Comparison of ENCODE assay signal across 16 mouse cellular contexts in genomic region chr12:70873544-70873943, GRCm38 (mm10). TPM values are rescaled to one million over a fixed set of nuclear protein-coding genes. Genes with fewer than 3 reads are reported as not detected.
A peak's percentile ranks its signal among the peaks of the same experiment; 100 is the strongest.
DNase-seq lines count a peak whose midpoint lies in the region; ATAC-seq and TF ChIP-seq lines count a peak whose summit lies in the region.
"Had no signal": no experiment of that assay in that cellular context is flagged by ENCODE, and none has a peak within 500 bp of the region (broad histone marks: within the 10 kb centered on the region; RNA-seq: fewer than 3 reads in every experiment).

No protein-coding gene starts in this region.

- TF ChIP-seq POLR2A in thymus, adult 2 months (IDR thresholded peaks at IDR 0.05; ENCODE audit: control insufficient read depth, extremely low read depth, insufficient read depth, low read length, poor library complexity) = no peak

- WGBS in forebrain, embryonic 16.5 days = 84% methylated on average over 6 of the region's 6 CpGs
- WGBS in forebrain, embryonic 14.5 days = 88% methylated on average over 6 of the region's 6 CpGs
- 53% methylated on average over 6 of the region's 6 CpGs for WGBS in intestine, embryonic 16.5 days
- 62% methylated on average over 6 of the region's 6 CpGs for WGBS in intestine, postnatal 0 days
- 4% methylated on average over 6 of the region's 6 CpGs for WGBS in thymus, adult 2 months

- H3K27me3 ChIP-seq in forebrain, embryonic 16.5 days (replicated peaks; ENCODE audit: control insufficient read depth, insufficient read depth, low read length) = no peaks in the 10 kb centered on the region
- no peaks in the 10 kb centered on the region for H3K27me3 ChIP-seq in forebrain, embryonic 14.5 days (replicated peaks; ENCODE audit: control insufficient read depth, insufficient read depth, low read length)
- no peaks in the 10 kb centered on the region for H3K27me3 ChIP-seq in intestine, embryonic 16.5 days (replicated peaks; ENCODE audit: control insufficient read depth, insufficient read depth, low read length)
- no peaks in the 10 kb centered on the region for H3K27me3 ChIP-seq in intestine, postnatal 0 days (replicated peaks; ENCODE audit: control insufficient read depth, insufficient read depth, low read length)
- H3K27me3 ChIP-seq in thymus, adult 2 months (ENCODE audit: control insufficient read depth, insufficient read depth, low read length) = no peaks in the 10 kb centered on the region
- H3K27me3 ChIP-seq: embryonic facial prominence, embryonic 12.5 days; megakaryocyte, embryonic 14.5 days; Patski had no signal

- no peak for ATAC-seq in forebrain, embryonic 16.5 days
- ATAC-seq in forebrain, embryonic 14.5 days = no peak
- no peak for ATAC-seq in intestine, embryonic 16.5 days
- ATAC-seq in intestine, postnatal 0 days = no peak
- ATAC-seq: Patski had no signal

- no peaks in the 10 kb centered on the region for H3K36me3 ChIP-seq in forebrain, embryonic 16.5 days (ENCODE audit: control insufficient read depth, insufficient read depth)
- no peaks in the 10 kb centered on the region for H3K36me3 ChIP-seq in forebrain, embryonic 14.5 days (ENCODE audit: control insufficient read depth, insufficient read depth, low read length)
- H3K36me3 ChIP-seq in intestine, embryonic 16.5 days (ENCODE audit: control insufficient read depth, insufficient read depth, low read length) = no peaks in the 10 kb centered on the region
- H3K36me3 ChIP-seq in intestine, postnatal 0 days (ENCODE audit: control insufficient read depth, insufficient read depth) = no peaks in the 10 kb centered on the region; the same call in 1 of the 2 replicates
- H3K36me3 ChIP-seq in thymus, adult 2 months (ENCODE audit: control insufficient read depth, insufficient read depth, low read length) = no peaks in the 10 kb centered on the region

- H3K4me3 ChIP-seq in forebrain, embryonic 16.5 days (replicated peaks; ENCODE audit: low read length) = no peak overlapping the region
- no peak overlapping the region for H3K4me3 ChIP-seq in forebrain, embryonic 14.5 days (ENCODE audit: low read depth, low read length)
- no peak overlapping the region for H3K4me3 ChIP-seq in intestine, embryonic 16.5 days (ENCODE audit: low read length)
- no peak overlapping the region for H3K4me3 ChIP-seq in intestine, postnatal 0 days (ENCODE audit: low read depth, low read length)
- no peak overlapping the region for H3K4me3 ChIP-seq in thymus, adult 2 months (ENCODE audit: control insufficient read depth, insufficient read depth, low read length)
- H3K4me3 ChIP-seq: embryonic facial prominence, embryonic 12.5 days; heart, adult 2 months; hindbrain, embryonic 10.5 days; megakaryocyte, embryonic 14.5 days had no signal

- H3K4me1 ChIP-seq in forebrain, embryonic 16.5 days (replicated peaks; ENCODE audit: control insufficient read depth, insufficient read depth, low read length) = 0 out of 2 replicates have a peak, but pooled peaks cover 6% of the 10 kb centered on the region
- H3K4me1 ChIP-seq in forebrain, embryonic 14.5 days (ENCODE audit: control insufficient read depth, insufficient read depth, low read length) = 0 out of 2 replicates have a peak, but pooled peaks cover under 1% of the 10 kb centered on the region
- no peaks in the 10 kb centered on the region for H3K4me1 ChIP-seq in intestine, embryonic 16.5 days (ENCODE audit: control insufficient read depth, insufficient read depth, low read length)
- H3K4me1 ChIP-seq in intestine, postnatal 0 days (replicated peaks; ENCODE audit: control insufficient read depth, insufficient read depth, low read length) = no peaks in the 10 kb centered on the region
- peaks cover 19% of the 10 kb centered on the region for H3K4me1 ChIP-seq in thymus, adult 2 months (replicated peaks; ENCODE audit: control insufficient read depth, insufficient read depth, low read length)

- H3K4me2 ChIP-seq in forebrain, embryonic 16.5 days (ENCODE audit: low read length) = no peak overlapping the region
- H3K4me2 ChIP-seq in forebrain, embryonic 14.5 days (ENCODE audit: low read length) = no peak overlapping the region
- H3K4me2 ChIP-seq in intestine, embryonic 16.5 days (ENCODE audit: low read depth, low read length) = no peak overlapping the region
- H3K4me2 ChIP-seq in intestine, postnatal 0 days (replicated peaks; ENCODE audit: low read depth) = no peak overlapping the region
- H3K4me2 ChIP-seq: embryonic facial prominence, embryonic 12.5 days; liver, embryonic 11.5 days had no signal

- H3K27ac ChIP-seq in forebrain, embryonic 16.5 days (ENCODE audit: low read length) = peak overlapping the region; percentile 56; the same call in 1 of the 2 replicates
- no peak overlapping the region for H3K27ac ChIP-seq in forebrain, embryonic 14.5 days (ENCODE audit: low read depth, low read length)
- H3K27ac ChIP-seq in intestine, embryonic 16.5 days (ENCODE audit: low read length) = peak overlapping the region; percentile 54
- H3K27ac ChIP-seq in intestine, postnatal 0 days (ENCODE audit: low read depth, low read length) = no peak overlapping the region
- H3K27ac ChIP-seq in thymus, adult 2 months (ENCODE audit: control insufficient read depth, insufficient read depth, low read length) = peak overlapping the region; percentile 76
- H3K27ac ChIP-seq: embryonic facial prominence, embryonic 12.5 days; heart, adult 2 months; hindbrain, embryonic 10.5 days had no signal

- no peak overlapping the region for H3K9ac ChIP-seq in forebrain, embryonic 16.5 days (replicated peaks; ENCODE audit: low read depth, low read length)
- no peak overlapping the region for H3K9ac ChIP-seq in forebrain, embryonic 14.5 days (ENCODE audit: low read length)
- H3K9ac ChIP-seq in intestine, embryonic 16.5 days (ENCODE audit: low read depth, low read length) = no peak overlapping the region
- H3K9ac ChIP-seq in intestine, postnatal 0 days (ENCODE audit: low read depth, low read length) = no peak overlapping the region
- H3K9ac ChIP-seq: embryonic facial prominence, embryonic 12.5 days had no signal

- no peak for DNase-seq in forebrain, embryonic 14.5 days (ENCODE audit: low spot score)
- DNase-seq in fat pad, adult 2 months (ENCODE audit: extremely low read depth, low read depth, low spot score) = peak; percentile 13
- DNase-seq in thymus, adult 2 months = peak; percentile 52
- no peak for DNase-seq in layer of hippocampus, adult 8-10 months (ENCODE audit: low spot score in 2 of 2)
- DNase-seq in gastrocnemius, postnatal 14 days = no peak
- DNase-seq: cerebellum, postnatal 25 days; heart, adult 2 months; spleen, adult 18-20 months had no signal

- intact Hi-C loops in gastrocnemius, postnatal 14 days (cut with DNase I; ENCODE audit: low total_unique reads) = no loop called here

- no peaks in the 10 kb centered on the region for H3K9me3 ChIP-seq in forebrain, embryonic 16.5 days (ENCODE audit: control insufficient read depth, low read length)
- no peaks in the 10 kb centered on the region for H3K9me3 ChIP-seq in forebrain, embryonic 14.5 days (replicated peaks; ENCODE audit: control insufficient read depth, low read length)
- H3K9me3 ChIP-seq in intestine, embryonic 16.5 days (ENCODE audit: control insufficient read depth, low read length) = no peaks in the 10 kb centered on the region
- no peaks in the 10 kb centered on the region for H3K9me3 ChIP-seq in intestine, postnatal 0 days (ENCODE audit: control insufficient read depth)
- H3K9me3 ChIP-seq: embryonic facial prominence, embryonic 12.5 days; hindbrain, embryonic 10.5 days; megakaryocyte, embryonic 14.5 days had no signal

- TF ChIP-seq CTCF in intestine, postnatal 0 days (IDR thresholded peaks at IDR 0.05; ENCODE audit: low read depth) = no peak
- no peak for TF ChIP-seq CTCF in thymus, adult 2 months (IDR thresholded peaks at IDR 0.05; ENCODE audit: borderline replicate concordance, control insufficient read depth, extremely low read depth, insufficient read depth, low read length, poor library complexity)

RNA-seq across cellular contexts. Expression of gene Frmd6, which starts 48.2 kb away (rescaled TPM):
- polyA plus RNA-seq in forebrain, embryonic 16.5 days (2015; fragmentation: Nextera tagmentation; extraction: Ambion mirVana) = 12.5 and 16.6 TPM in 2 replicates
- 8.5 and 11.8 TPM in 2 replicates for polyA plus RNA-seq in forebrain, embryonic 14.5 days (2014; fragmentation: Nextera tagmentation; extraction: Ambion mirVana)
- 11.1 and 11.2 TPM in 2 replicates for polyA plus RNA-seq in intestine, embryonic 16.5 days (2015; fragmentation: Nextera tagmentation; extraction: Ambion mirVana)
- 5.9 and 6.3 TPM in 2 replicates for polyA plus RNA-seq in intestine, postnatal 0 days (2015; fragmentation: Nextera tagmentation; extraction: Ambion mirVana)
- polyA plus RNA-seq in thymus, adult 2 months (2012; rRNA removed) = 21.2 and 22.2 TPM in 2 replicates
- total RNA-seq in layer of hippocampus, adult 8-10 months (2022) = 10 to 100 TPM; 17.7 to 24.5 (median 21.4) TPM
- total RNA-seq in gastrocnemius, postnatal 14 days (2021) = 10 to 100 TPM; 21.4 to 23.6 TPM

Comparison
In these comparisons a context has a peak if more than half of its experiments do, and no peak if none do; other contexts are left out.
1. H3K27ac ChIP-seq: peak in forebrain, embryonic 16.5 days (single experiment), intestine, embryonic 16.5 days (single experiment) and thymus, adult 2 months (single experiment); none in forebrain, embryonic 14.5 days (single experiment) and intestine, postnatal 0 days (single experiment).
2. DNase-seq: peak in fat pad, adult 2 months (single experiment) and thymus, adult 2 months (single experiment); none in forebrain, embryonic 14.5 days (single experiment), layer of hippocampus, adult 8-10 months (0 of 2) and gastrocnemius, postnatal 14 days (single experiment).